Mouse (Mus musculus) brain, embryonic 14.5 days (tissue): ENCODE measurements around the gene Sufu.

ENCODE experiments used
- CTCF ChIP-seq: fragments of 200-500 bp; IDR thresholded peaks from 2 replicates; pipeline ENCODE4 v1.5.1; 2012; ENCODE audit warnings: inconsistent platforms, mild to moderate bottlenecking, moderate library complexity, borderline replicate concordance; ENCODE audit not compliant: insufficient read depth, insufficient read length; ENCODE audit errors: extremely low read depth
- POLR2A ChIP-seq: fragments of 200-500 bp; IDR thresholded peaks from 2 replicates; pipeline ENCODE4 v1.6.1; 2012; ENCODE audit warnings: mild to moderate bottlenecking, inconsistent platforms, borderline replicate concordance; ENCODE audit not compliant: poor library complexity, insufficient read depth, insufficient read length, severe bottlenecking; ENCODE audit errors: extremely low read depth

GRCm38 (mm10) chr19:46375489-46375888 is 21.2 kb upstream of the Sufu start:
- TF ChIP-seq POLR2A: no peak
- no peak for TF ChIP-seq CTCF
